Mouse (Mus musculus) embryonic fibroblast, embryonic 13.5 days (primary cell): ENCODE measurements around the gene Fem1b.

Source experiments
- CTCF ChIP-seq: IDR thresholded peaks from 2 replicates; pipeline ENCODE4 v1.5.1; 2011; ENCODE audit warnings: mild to moderate bottlenecking, control low read depth, low read length, moderate library complexity, borderline replicate concordance; ENCODE audit not compliant: insufficient read depth
- POLR2A ChIP-seq: IDR thresholded peaks from 2 replicates; pipeline ENCODE4 v1.6.1; 2011; ENCODE audit warnings: low read depth, mild to moderate bottlenecking, control low read depth, low read length, moderate library complexity

GRCm38 (mm10) chr9:62837611-62838010, 25.9 kb upstream of the Fem1b start:
- TF ChIP-seq CTCF (no peak), POLR2A (no peak)
